ENCODE assay signal across 24 mouse cellular contexts in the genomic region with DNA sequence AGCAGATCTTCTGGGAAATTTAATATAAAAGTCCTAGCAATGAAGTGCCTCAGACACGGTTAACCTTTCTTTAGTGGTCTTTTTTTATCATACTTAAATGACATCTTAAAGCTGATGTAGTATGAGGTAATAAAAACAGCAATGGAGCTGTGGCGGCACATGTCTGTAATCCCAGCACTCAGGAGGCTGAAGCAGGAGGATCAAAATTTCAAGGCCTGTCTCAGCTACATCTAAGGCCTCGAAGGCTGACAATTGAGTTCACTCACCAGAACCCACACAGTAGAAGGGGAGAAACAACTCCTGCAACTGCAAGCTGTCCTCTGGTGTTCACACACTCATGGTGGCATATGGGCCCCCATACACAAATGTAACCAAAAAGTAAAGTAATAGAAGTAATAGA.
"Had no signal": no experiment of that assay in that cellular context is flagged by ENCODE, and none has a peak within 500 bp of the region (broad histone marks: within the 10 kb centered on the region; RNA-seq: fewer than 3 reads in every experiment).

No protein-coding gene starts in this region.

- H3K9ac ChIP-seq: heart, embryonic 12.5 days; hindbrain, embryonic 12.5 days; hindbrain, embryonic 14.5 days; intestine, embryonic 15.5 days; limb, embryonic 12.5 days; liver, embryonic 12.5 days; liver, embryonic 14.5 days had no signal

- DNase-seq: gastrocnemius, adult 2 months; gastrocnemius, postnatal 10 days; gastrocnemius, postnatal 25 days; heart, postnatal 10 days; heart, postnatal 4 days; kidney, adult 18-20 months; kidney, adult 8-10 months; kidney, postnatal 10 days; kidney, postnatal 25 days; kidney, postnatal 4 days had no signal

- H3K4me2 ChIP-seq: heart, embryonic 12.5 days; hindbrain, embryonic 12.5 days; hindbrain, embryonic 14.5 days; limb, embryonic 12.5 days; liver, embryonic 12.5 days had no signal

- H3K27ac ChIP-seq: gastrocnemius, adult 2 months; heart, embryonic 10.5 days; hindbrain, embryonic 10.5 days; hindbrain, embryonic 12.5 days; hindbrain, embryonic 14.5 days; intestine, embryonic 15.5 days; layer of hippocampus, adult 2 months; left cerebral cortex, adult 2 months; limb, embryonic 10.5 days; limb, embryonic 12.5 days; liver, embryonic 12.5 days; liver, embryonic 14.5 days had no signal

- H3K4me3 ChIP-seq: gastrocnemius, adult 2 months; heart, embryonic 10.5 days; heart, embryonic 12.5 days; hindbrain, embryonic 10.5 days; hindbrain, embryonic 12.5 days; intestine, embryonic 15.5 days; layer of hippocampus, adult 2 months; left cerebral cortex, adult 2 months; limb, embryonic 10.5 days; limb, embryonic 12.5 days; liver, embryonic 12.5 days had no signal

- H3K36me3 ChIP-seq: heart, embryonic 10.5 days; heart, embryonic 12.5 days; hindbrain, embryonic 10.5 days; hindbrain, embryonic 12.5 days; intestine, embryonic 15.5 days; limb, embryonic 10.5 days; limb, embryonic 12.5 days; liver, embryonic 12.5 days had no signal

- H3K9me3 ChIP-seq: heart, embryonic 10.5 days; heart, embryonic 12.5 days; hindbrain, embryonic 10.5 days; hindbrain, embryonic 12.5 days; intestine, embryonic 15.5 days; limb, embryonic 10.5 days; limb, embryonic 12.5 days; liver, embryonic 12.5 days had no signal

- ATAC-seq: hindbrain, embryonic 16.5 days; inflammation-experienced regulatory T-cells, adult 6 months; liver, embryonic 12.5 days had no signal
